In genomic region chr5:100702325-100702724, GRCm38 (mm10) we compare ENCODE assay signal across 30 mouse cellular contexts.
"Had no signal": no experiment of that assay in that cellular context is flagged by ENCODE, and none has a peak within 500 bp of the region (broad histone marks: within the 10 kb centered on the region; RNA-seq: fewer than 3 reads in every experiment).

No protein-coding gene starts in this region.

- H3K36me3 ChIP-seq: limb, embryonic 10.5 days; limb, embryonic 12.5 days; limb, embryonic 13.5 days; limb, embryonic 15.5 days; liver, embryonic 12.5 days; liver, embryonic 13.5 days; liver, embryonic 15.5 days; lung, embryonic 15.5 days; midbrain, embryonic 10.5 days; midbrain, embryonic 12.5 days; midbrain, embryonic 13.5 days; midbrain, embryonic 15.5 days; neural tube, embryonic 12.5 days had no signal

- H3K4me1 ChIP-seq: limb, embryonic 10.5 days; limb, embryonic 12.5 days; limb, embryonic 13.5 days; limb, embryonic 15.5 days; liver, embryonic 13.5 days; liver, embryonic 15.5 days; lung, embryonic 15.5 days; midbrain, embryonic 10.5 days; midbrain, embryonic 12.5 days; midbrain, embryonic 13.5 days; midbrain, embryonic 15.5 days had no signal

- ATAC-seq: liver, embryonic 12.5 days; liver, postnatal 0 days; lung, postnatal 0 days; midbrain, embryonic 13.5 days; midbrain, embryonic 15.5 days; midbrain, embryonic 16.5 days had no signal

- H3K4me3 ChIP-seq: limb, embryonic 10.5 days; limb, embryonic 12.5 days; limb, embryonic 13.5 days; limb, embryonic 15.5 days; liver, embryonic 12.5 days; liver, embryonic 13.5 days; liver, embryonic 15.5 days; lung, embryonic 15.5 days; megakaryocyte, embryonic 14.5 days; midbrain, embryonic 10.5 days; midbrain, embryonic 12.5 days; midbrain, embryonic 13.5 days; midbrain, embryonic 15.5 days; myocyte; neural tube, embryonic 12.5 days had no signal

- H3K27ac ChIP-seq: limb, embryonic 10.5 days; limb, embryonic 12.5 days; limb, embryonic 13.5 days; limb, embryonic 15.5 days; liver, embryonic 12.5 days; liver, embryonic 13.5 days; liver, embryonic 14.5 days; liver, embryonic 15.5 days; lung, embryonic 15.5 days; macrophage; midbrain, embryonic 10.5 days; midbrain, embryonic 12.5 days; midbrain, embryonic 13.5 days; midbrain, embryonic 15.5 days; neural tube, embryonic 12.5 days had no signal

- DNase-seq: left cerebral cortex, postnatal 4 days; liver; liver, embryonic 13.5 days; liver, postnatal 0 days; lung, adult 18-20 months; lung, adult 2 months; lung, embryonic 14.5 days; lung, postnatal 10 days; lung, postnatal 14 days; lung, postnatal 36 days; lung, postnatal 4 days; midbrain, embryonic 14.5 days had no signal

- H3K27me3 ChIP-seq: limb, embryonic 12.5 days; limb, embryonic 13.5 days; limb, embryonic 15.5 days; liver, embryonic 12.5 days; liver, embryonic 13.5 days; liver, embryonic 15.5 days; lung, embryonic 15.5 days; megakaryocyte, embryonic 14.5 days; midbrain, embryonic 12.5 days; midbrain, embryonic 13.5 days; midbrain, embryonic 15.5 days; neural tube, embryonic 12.5 days had no signal
